Mouse (Mus musculus): Measurements from ENCODE around the gene Tsc2. TPM values are rescaled to one million over a fixed set of nuclear protein-coding genes. Genes with fewer than 3 reads are reported as not detected.

Tsc2 gene
- 93.0 and 118 TPM in 2 replicates for total RNA-seq (2012; rRNA removed)

DNA sequence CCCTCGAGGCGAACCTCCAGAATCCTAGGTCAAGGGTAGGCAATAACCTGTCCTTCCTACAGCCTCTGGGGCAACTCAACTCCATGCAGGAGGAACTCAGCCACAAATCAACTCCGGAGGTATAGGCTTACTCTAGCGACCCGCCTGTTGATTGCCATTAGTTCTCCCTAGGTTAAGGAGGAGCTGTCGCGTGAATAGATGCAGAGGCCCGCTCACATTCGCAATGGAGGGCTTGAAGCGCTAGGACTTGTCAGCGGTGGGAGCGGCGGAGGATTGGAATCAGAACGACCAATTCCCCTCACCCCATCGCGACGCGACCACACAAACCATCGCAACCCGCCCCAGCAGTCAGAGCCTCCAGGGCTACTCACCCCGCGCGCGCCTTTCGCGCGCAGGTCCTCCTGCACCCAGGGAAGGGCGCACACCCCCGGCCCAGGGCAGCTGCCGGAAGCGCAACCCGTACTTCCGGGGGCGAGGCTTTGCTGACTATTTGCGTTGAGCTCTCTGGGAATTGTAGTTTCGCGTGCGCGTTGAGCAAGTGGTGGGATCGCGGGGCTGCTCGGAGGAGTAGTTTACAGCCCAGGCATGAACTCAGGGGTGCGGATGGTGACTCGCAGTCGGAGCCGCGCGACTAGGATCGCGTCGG lies at the start of gene Tsc2, which contains the start of gene Nthl1:
Tsc2 (minus strand) TSS at position 464 of the 646 bp plus-strand sequence.
Nthl1 (plus strand) TSS at position 514 of the 646 bp plus-strand sequence.
- peaks cover 11% of the 10 kb centered on the region for H3K36me3 ChIP-seq (ENCODE audit: control insufficient read depth, insufficient read depth, low read length, poor library complexity, severe bottlenecking)
- DNase-seq (ENCODE audit: low read depth, low spot score): peak; percentile 88

DNA sequence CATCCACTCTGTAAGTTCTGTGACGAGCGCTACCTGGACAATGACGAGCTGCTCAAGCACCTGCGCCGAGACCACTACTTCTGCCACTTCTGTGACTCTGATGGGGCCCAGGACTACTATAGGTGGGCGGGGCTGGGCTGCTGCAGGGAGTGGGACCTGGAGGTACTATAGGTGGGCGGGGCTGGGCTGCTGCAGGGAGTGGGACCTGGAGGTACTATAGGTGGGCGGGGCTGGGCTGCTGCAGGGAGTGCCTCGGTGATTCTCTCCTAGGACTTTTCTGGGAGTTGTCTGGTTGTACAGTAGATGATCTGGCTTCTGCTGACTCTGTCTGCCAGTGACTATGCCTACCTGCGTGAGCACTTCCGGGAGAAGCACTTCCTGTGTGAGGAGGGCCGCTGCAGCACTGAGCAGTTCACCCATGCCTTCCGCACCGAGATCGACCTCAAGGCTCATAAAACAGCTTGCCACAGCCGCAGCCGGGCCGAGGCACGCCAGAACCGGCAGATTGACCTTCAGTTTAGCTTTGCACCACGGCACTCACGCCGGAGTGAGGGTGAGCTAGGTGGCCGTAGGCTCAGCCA lies 45.2 kb upstream of the Tsc2 start:
- no peak for TF ChIP-seq ZC3H11A (IDR thresholded peaks at IDR 0.05; ENCODE audit: borderline replicate concordance, low read depth, low read length)
- no peak for TF ChIP-seq MAFK (IDR thresholded peaks at IDR 0.05; ENCODE audit: insufficient read depth, low read depth, low read length)
- no peak for TF ChIP-seq ZNF384 (IDR thresholded peaks at IDR 0.05; ENCODE audit: low read depth, low read length)
- no peak for TF ChIP-seq HCFC1 (IDR thresholded peaks at IDR 0.05; ENCODE audit: borderline replicate concordance, insufficient read depth, low read length)
- no peak for TF ChIP-seq CHD2 (IDR thresholded peaks at IDR 0.05; ENCODE audit: low read depth, low read length)
- H3K4me1 ChIP-seq (ENCODE audit: control insufficient read depth in 2 of 2, insufficient read depth in 2 of 2, low read length in 2 of 2, poor library complexity in 1 of 2): peaks cover 3 to 20% of the 10 kb centered on the region in 2 experiments; a peak in 2 of 4 replicates
- H3K36me3 ChIP-seq (ENCODE audit: control insufficient read depth, insufficient read depth, low read length, poor library complexity, severe bottlenecking): peaks cover 56% of the 10 kb centered on the region
- peak overlapping the region in 1 of 2 experiments; percentile 42; a peak in 2 of 4 replicates for H3K4me3 ChIP-seq (ENCODE audit: insufficient read depth in 1 of 2, low read depth in 1 of 2, low read length in 2 of 2, poor library complexity in 1 of 2, severe bottlenecking in 1 of 2)
- H3K9ac ChIP-seq (ENCODE audit: insufficient read depth, low read depth, low read length, poor library complexity, severe bottlenecking): no peak overlapping the region
- DNase-seq (ENCODE audit: low read depth, low spot score): no peak
- in situ Hi-C loops (cut with MboI; ENCODE audit: low sequenced_read_pairs in 2 of 2, unreplicated experiment in 2 of 2): no loop called here
- H3K27ac ChIP-seq (ENCODE audit: insufficient read depth, low read depth, low read length, poor library complexity, severe bottlenecking): peak overlapping the region; percentile 5; the same call in 1 of the 2 replicates
- no peaks in the 10 kb centered on the region for H3K9me3 ChIP-seq (ENCODE audit: control insufficient read depth, insufficient read depth, low read depth, low read length)

More for the DNA sequence above, at the start of gene Tsc2, which contains the start of gene Nthl1:
- no peak for TF ChIP-seq ZC3H11A (IDR thresholded peaks at IDR 0.05; ENCODE audit: borderline replicate concordance, low read depth, low read length)
- peak; percentile 95 for TF ChIP-seq HCFC1 (IDR thresholded peaks at IDR 0.05; ENCODE audit: borderline replicate concordance, insufficient read depth, low read length)
- Histone ChIP-seq H3K9me3 (ENCODE audit: control insufficient read depth, insufficient read depth, low read depth, low read length) (no peaks in the 10 kb centered on the region), H3K9ac (ENCODE audit: insufficient read depth, low read depth, low read length, poor library complexity, severe bottlenecking) (peak within 1 kb of the TSS; percentile 88), H3K4me3 (ENCODE audit: insufficient read depth in 1 of 2, low read depth in 1 of 2, low read length in 2 of 2, poor library complexity in 1 of 2, severe bottlenecking in 1 of 2) (peak within 1 kb of the TSS; percentile 82 to 93), H3K27ac (ENCODE audit: insufficient read depth, low read depth, low read length, poor library complexity, severe bottlenecking) (peak within 1 kb of the TSS; percentile 16; the same call in 1 of the 2 replicates), H3K4me1 (ENCODE audit: control insufficient read depth in 2 of 2, insufficient read depth in 2 of 2, low read length in 2 of 2, poor library complexity in 1 of 2) (peaks cover 0 to 12% of the 10 kb centered on the region in 2 experiments; a peak in 2 of 4 replicates)
- in situ Hi-C loops (cut with MboI; ENCODE audit: low sequenced_read_pairs in 2 of 2, unreplicated experiment in 2 of 2): no loop called here

DNA sequence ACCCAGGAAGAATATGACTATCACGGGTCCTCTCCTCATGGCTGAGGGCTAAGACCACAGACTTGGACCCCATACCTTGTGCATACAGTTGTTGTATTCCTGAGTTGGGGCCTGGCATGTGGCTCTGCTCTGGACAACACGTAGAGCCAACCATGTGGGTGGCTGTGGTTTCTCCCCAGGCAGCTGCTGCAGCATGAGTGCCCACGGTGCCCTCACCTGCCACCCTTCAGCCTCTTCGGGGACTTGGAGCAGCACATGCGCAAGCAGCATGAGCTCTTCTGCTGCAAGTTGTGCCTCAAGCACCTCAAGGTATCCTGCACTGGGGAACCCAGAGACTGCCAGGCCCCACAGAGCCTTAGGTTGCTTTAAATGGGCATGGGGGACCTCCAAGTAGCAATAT lies 44.4 kb upstream of the Tsc2 start:
- no peaks in the 10 kb centered on the region for H3K9me3 ChIP-seq (ENCODE audit: control insufficient read depth, insufficient read depth, low read depth, low read length)
- no peak overlapping the region for H3K27ac ChIP-seq (ENCODE audit: insufficient read depth, low read depth, low read length, poor library complexity, severe bottlenecking)
- peaks cover 52% of the 10 kb centered on the region for H3K36me3 ChIP-seq (ENCODE audit: control insufficient read depth, insufficient read depth, low read length, poor library complexity, severe bottlenecking)
- in situ Hi-C loops (cut with MboI; ENCODE audit: low sequenced_read_pairs in 2 of 2, unreplicated experiment in 2 of 2): no loop called here
- TF ChIP-seq CHD2 (IDR thresholded peaks at IDR 0.05; ENCODE audit: low read depth, low read length) (no peak), ZC3H11A (IDR thresholded peaks at IDR 0.05; ENCODE audit: borderline replicate concordance, low read depth, low read length) (no peak), ZNF384 (IDR thresholded peaks at IDR 0.05; ENCODE audit: low read depth, low read length) (no peak), MAFK (IDR thresholded peaks at IDR 0.05; ENCODE audit: insufficient read depth, low read depth, low read length) (no peak)
- H3K9ac ChIP-seq (ENCODE audit: insufficient read depth, low read depth, low read length, poor library complexity, severe bottlenecking): no peak overlapping the region
- H3K4me3 ChIP-seq (ENCODE audit: insufficient read depth in 1 of 2, low read depth in 1 of 2, low read length in 2 of 2, poor library complexity in 1 of 2, severe bottlenecking in 1 of 2): no peak overlapping the region
- peaks cover 3 to 24% of the 10 kb centered on the region in 2 experiments; a peak in 3 of 4 replicates for H3K4me1 ChIP-seq (ENCODE audit: control insufficient read depth in 2 of 2, insufficient read depth in 2 of 2, low read length in 2 of 2, poor library complexity in 1 of 2)
- no peak for DNase-seq (ENCODE audit: low read depth, low spot score)

- H3K36me3 ChIP-seq (ENCODE audit: control insufficient read depth, insufficient read depth, low read length, poor library complexity, severe bottlenecking): peaks cover 47% of the 10 kb centered on the region
- peak; percentile 87 for DNase-seq (ENCODE audit: low read depth, low spot score)
These were observed 43.8 kb upstream of the Tsc2 start for GRCm38 (mm10) chr17:24676187-24676586.

More at GRCm38 (mm10) chr17:24676187-24676586, 43.8 kb upstream of the Tsc2 start:
- Histone ChIP-seq H3K27ac (ENCODE audit: insufficient read depth, low read depth, low read length, poor library complexity, severe bottlenecking) (no peak overlapping the region), H3K4me3 (ENCODE audit: insufficient read depth in 1 of 2, low read depth in 1 of 2, low read length in 2 of 2, poor library complexity in 1 of 2, severe bottlenecking in 1 of 2) (no peak overlapping the region), H3K4me1 (ENCODE audit: control insufficient read depth in 2 of 2, insufficient read depth in 2 of 2, low read length in 2 of 2, poor library complexity in 1 of 2) (peaks cover 5 to 28% of the 10 kb centered on the region in 2 experiments; a peak in 3 of 4 replicates), H3K9ac (ENCODE audit: insufficient read depth, low read depth, low read length, poor library complexity, severe bottlenecking) (no peak overlapping the region), H3K9me3 (ENCODE audit: control insufficient read depth, insufficient read depth, low read depth, low read length) (no peaks in the 10 kb centered on the region)
- TF ChIP-seq CHD2 (IDR thresholded peaks at IDR 0.05; ENCODE audit: low read depth, low read length) (no peak), ZNF384 (IDR thresholded peaks at IDR 0.05; ENCODE audit: low read depth, low read length) (no peak), MAFK (IDR thresholded peaks at IDR 0.05; ENCODE audit: insufficient read depth, low read depth, low read length) (no peak)
- in situ Hi-C loops (cut with MboI; ENCODE audit: low sequenced_read_pairs in 2 of 2, unreplicated experiment in 2 of 2): no loop called here

All from ES-E14 (cell line).